Mouse (Mus musculus): ENCODE results near the gene Polr1a.

The Polr1a gene

GRCm38 (mm10) chr6:71950592-71950991 lies 41.7 kb downstream of the Polr1a start:
- 62% methylated on average over 3 of the region's 3 CpGs for WGBS

GRCm38 (mm10) chr6:71951192-71951591 lies 42.3 kb downstream of the Polr1a start:
- WGBS: 90% methylated on average over 5 of the region's 5 CpGs

DNA sequence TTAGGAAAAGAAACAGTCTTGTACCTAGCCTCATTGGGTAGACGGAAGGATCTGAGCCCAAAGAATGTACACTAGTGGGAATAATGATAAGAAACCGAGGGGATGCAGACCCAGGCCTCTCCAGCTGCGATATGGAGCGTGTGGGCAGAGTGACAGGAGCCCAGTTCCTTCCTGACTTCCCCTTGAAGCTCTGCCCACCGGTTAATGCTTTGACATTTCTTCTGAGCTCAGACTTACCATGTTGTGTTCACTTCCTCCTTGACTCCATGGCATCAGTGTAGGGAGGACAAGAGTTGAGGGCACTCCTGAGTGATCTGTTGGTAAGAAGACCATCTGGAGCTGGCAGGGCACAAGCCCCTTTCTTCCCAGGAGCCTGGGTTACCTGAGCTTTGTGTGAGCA lies 53.3 kb downstream of the Polr1a start:
- 78% methylated on average over 5 of the region's 5 CpGs for WGBS

- WGBS: 93% methylated on average over 6 of the region's 6 CpGs
Measured at GRCm38 (mm10) chr6:71962706-71963105, 53.9 kb downstream of the Polr1a start.

DNA sequence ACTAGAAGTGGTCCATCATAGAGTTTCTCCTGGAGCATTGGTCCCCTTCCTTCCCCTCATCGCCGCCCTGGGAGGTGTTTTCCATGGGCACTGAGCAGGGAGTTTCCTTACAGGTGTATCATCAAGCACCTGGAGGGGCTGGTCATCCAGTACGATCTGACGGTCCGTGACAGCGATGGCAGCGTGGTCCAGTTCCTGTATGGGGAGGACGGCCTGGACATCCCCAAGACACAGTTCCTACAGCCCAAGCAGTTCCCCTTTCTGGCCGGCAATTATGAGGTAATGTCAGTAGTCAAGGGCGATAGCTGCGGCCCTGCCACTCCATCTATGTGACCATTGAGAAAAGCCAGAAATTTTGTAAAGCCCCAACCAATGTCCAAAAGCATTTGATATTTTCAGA lies 54.7 kb downstream of the Polr1a start:
- WGBS: 97% methylated on average over 11 of the region's 11 CpGs

DNA sequence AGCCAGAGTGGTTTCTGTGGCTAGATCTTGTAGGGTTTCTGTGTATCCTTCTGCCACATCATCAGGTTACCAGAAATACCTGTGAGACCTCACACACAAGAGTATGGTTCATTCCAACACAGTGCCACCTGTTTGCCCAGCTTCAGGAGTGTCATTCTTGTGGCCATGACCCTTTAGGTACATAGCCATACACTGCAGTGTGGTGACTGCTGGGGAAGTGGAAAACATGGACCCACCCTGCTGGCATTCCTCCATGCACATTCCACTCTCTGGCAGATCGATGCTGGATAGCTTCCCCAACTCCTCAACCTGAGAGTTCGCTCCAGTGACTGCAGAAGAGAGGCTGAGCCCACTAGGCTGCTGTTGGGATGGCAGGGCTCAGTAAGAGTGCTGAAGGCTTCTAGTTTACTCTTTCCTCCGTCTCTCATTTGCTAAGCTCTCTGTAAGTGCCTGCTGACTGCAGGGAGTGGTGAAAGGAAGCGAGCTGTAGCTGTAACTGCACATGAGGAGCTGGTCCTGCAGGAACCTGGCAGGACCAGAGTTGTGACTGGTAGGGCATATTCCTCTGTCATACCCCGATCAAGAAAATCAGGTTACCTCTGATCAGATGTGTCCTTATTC lies 57.9 kb downstream of the Polr1a start:
- 80% methylated on average over 5 of the region's 5 CpGs for WGBS

DNA sequence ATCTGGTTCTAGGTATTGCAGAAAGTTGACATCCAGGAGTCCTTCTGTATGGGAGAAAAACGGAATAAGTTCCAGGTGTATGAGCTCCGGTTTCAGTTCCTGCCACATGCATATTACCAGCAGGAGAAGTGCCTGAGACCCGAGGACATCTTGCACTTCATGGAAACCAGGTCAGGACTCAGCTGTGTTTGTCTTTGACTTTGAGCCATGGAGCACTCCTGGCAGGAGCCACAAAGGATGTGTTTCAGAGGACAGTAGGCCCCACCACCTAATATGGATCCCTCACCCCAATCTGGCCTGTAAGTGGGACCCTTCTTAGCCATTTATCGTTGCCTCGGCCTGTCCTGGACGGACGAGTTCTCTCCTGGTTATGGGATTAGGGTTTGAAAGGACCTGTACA lies 59.0 kb downstream of the Polr1a start:
- WGBS: 88% methylated on average over 7 of the region's 7 CpGs

GRCm38 (mm10) chr6:71969459-71969858 lies 60.6 kb downstream of the Polr1a start:
- WGBS: 44% methylated on average over 7 of the region's 7 CpGs

- 60% methylated on average over 2 of the region's 2 CpGs for WGBS
Measured at GRCm38 (mm10) chr6:71970154-71970553, 61.3 kb downstream of the Polr1a start.

DNA sequence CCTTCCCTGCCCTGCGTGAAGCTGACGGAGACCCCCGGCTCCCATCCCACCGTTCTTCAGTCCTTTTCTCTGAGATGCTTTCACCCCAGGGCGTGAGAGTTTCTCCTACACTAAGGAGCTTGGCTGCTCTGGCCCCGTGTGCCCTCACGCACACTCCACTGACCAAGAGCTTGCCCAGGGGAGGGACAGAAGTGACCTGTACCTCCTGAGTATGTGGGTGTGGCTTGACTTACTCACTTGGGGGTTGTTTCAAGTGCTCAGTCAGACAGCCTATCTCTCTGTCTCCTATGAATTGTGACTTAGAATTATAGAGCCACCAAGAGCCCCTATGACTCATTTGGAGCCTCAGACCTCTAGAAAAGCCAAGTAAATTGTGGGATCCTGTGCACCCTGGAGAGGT lies 67.7 kb downstream of the Polr1a start:
- 94% methylated on average over 7 of the region's 7 CpGs for WGBS

DNA sequence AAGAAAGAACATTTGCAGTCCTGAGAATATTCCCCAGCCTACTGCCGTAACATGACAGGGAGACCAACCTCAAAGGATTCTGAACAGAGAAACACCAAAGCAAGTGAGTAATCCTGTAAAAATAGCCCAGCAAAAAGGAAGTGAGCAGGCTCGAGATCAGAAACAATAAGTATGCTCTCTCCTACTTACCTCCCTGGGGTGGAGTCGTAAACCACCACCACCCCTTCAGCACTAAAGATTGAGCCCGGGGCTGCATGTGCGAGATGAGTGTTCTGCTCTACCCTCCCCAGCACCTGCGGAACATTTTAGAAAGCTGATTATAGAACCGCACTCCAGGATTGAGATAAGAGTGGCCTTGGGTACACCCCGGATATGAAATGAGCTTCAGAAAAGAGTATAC lies 71.3 kb downstream of the Polr1a start:
- WGBS: 20% methylated on average over 8 of the region's 8 CpGs

DNA sequence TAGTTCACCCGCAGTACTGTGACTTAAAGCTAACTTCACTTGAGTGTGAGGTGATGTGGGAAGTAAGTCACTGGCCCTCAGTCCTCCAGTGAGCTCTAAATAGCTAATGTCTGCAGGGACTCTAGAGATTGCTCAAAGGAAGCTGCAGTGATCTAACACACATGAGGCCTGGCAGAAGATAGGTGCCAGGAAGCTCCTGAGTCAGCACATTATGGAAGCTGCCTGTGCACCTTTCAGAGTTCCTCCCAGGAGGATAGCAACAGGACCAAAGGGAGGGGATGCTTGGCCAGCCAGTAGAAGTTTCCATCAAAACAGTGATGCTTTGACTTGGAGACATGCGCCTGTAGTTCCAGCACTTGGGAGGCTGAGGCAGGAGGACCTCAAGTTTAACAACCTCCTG lies 71.7 kb downstream of the Polr1a start:
- 62% methylated on average over 2 of the region's 2 CpGs for WGBS

- WGBS: 34% methylated on average over 4 of the region's 4 CpGs
Measured at GRCm38 (mm10) chr6:71981450-71981849, 72.6 kb downstream of the Polr1a start.

DNA sequence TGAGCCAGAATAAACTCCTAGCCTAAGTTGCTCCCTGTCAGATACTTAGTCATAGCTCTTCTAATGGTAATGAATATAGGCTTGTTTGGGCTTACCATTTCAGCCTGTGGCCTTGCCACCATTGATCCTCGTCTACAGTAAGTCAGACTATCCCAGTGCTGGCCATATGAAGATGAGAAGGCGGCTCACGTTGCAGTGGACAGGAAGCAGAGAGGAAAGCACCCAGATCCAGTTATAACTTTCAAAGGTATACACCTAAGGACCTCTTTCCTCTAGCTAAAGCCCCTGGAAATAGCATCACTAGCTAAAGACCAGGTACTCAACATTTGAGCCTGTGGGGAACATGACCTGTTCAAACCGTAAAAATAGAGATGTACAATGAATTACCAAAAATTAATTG lies 77.1 kb downstream of the Polr1a start:
- WGBS: 84% methylated on average over 4 of the region's 4 CpGs

- WGBS: 89% methylated on average over 7 of the region's 7 CpGs
Measured at GRCm38 (mm10) chr6:71987546-71988248, 78.8 kb downstream of the Polr1a start.

DNA sequence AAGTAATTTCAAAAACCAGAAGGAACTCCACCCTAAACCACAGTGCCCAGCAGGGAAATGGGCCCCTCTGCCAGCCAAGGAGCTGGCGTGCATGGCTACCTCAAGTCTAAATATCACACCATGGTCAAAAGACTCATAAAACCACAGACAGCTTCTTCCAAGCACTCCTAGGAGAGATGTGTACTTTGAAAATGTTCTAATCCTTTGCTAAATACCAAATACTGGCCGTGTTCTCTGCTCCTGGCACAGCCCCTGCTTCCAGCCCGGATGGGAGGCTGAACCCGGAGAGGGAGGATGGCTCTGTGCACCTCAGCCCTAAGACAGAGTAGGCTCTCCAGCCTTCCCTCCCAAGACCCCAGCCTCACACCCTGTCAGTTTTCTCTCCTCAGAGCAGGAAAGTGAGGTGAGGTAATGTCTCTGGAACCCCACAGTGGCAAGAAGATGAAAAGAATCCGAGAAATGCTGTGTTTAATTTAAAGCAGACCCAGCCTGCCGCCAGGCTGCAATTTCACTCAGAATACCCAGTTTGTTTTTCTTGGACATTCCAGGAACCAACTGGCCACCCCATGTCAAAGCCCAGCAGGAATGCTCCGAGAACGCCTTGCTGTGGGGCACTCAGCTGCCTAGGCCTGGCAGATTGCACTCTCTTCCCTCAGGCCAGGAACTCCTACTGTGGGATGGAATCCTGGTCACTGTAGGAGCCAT lies 80.9 kb downstream of the Polr1a start:
- WGBS: 66% methylated on average over 8 of the region's 8 CpGs

GRCm38 (mm10) chr6:71990371-71990837 lies 81.6 kb downstream of the Polr1a start:
- WGBS: 82% methylated on average over 8 of the region's 8 CpGs

DNA sequence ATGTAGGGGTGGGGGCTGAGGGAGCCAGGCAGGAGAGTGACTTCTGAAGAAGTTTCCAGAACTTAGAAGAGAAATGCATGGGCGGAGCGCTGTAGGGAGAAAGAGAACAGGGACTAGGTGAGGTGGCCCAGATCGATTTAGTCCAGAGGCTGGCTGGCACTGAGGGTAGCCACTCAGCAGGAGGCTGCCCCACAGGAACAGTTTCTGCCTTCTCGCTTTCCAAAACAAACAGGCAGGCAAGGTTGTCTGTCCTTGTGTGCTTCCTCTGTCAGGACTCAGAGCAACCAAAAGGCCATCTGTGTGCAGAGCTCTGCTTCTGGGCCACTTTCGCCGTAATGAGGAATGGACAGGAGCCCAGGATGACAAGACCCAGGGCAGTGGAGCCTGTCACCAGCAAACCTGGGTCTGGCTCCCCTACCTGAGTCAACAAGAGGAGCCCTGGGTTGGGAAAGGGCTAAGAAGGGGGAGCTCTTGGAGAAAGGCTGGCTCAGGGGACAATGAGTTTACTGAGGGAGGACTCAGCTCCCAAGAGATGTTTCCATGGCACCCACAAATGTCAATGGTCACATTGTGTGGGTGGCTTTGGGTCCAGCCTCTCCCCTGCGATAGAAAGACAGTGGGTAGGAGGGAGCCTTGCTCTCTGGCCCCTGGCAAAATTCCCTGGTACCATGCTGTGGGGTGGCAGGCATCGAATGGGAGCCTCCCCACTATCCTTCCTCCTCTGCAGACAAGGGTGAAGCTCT lies 82.5 kb downstream of the Polr1a start:
- 54% methylated on average over 8 of the region's 8 CpGs for WGBS

DNA sequence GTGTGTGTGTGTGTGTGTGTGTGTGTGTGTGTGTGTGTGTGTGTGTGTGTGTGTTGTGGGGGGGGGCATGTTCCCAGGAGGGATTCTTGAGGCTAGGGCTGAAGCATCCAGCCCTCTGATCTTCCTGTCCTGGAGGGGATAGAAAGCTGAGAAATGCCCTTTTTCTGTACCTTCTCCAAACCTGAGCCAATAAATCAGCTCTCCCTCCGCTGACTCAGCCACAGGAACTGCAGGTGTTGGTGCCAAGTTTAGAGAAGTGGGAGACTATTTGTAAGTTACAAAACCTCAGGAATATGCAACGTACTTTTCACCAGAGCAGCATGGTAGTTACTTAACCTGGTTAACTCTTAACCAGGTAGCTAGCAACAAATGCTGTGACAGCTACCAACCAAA lies 83.1 kb downstream of the Polr1a start:
- 28% methylated on average over 2 of the region's 2 CpGs for WGBS

DNA sequence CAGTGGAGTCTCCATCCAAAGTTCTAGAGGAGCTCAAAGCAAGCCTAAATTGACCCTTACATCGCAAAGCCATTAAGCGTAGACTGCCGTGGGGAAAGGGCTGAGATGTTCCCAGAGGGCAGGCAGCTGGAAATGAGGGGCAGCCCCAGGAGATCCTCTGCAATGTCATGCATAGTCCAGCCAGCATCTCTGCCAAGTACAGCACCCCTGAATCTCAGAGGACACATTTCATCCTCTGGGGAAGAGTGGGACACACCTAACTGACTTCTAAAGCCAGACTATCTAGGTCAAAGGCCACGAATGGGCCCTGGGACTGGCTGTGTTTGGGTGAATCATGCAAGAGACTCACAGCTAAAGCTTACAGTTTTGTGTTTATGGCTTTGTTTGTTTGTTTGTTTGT lies 85.2 kb downstream of the Polr1a start:
- 93% methylated on average over 4 of the region's 4 CpGs for WGBS

DNA sequence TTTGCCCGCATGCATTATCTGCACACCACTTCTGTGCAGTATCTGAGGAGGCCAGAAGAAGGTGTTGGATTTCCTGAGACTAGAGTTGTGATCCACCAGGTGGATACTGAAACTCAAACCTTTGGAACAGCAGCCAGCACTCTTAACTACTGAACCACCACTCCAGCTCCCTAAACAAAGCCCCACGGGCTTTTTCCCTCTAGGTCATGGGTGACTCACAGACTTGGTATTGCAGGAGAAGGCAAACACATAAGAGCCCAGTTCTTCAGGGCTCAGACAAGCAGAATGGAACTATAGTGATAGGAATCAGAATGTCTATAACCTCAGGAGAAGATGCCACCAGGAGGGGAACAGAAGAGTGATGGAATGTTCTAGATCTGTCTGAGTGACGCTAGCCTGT lies 86.2 kb downstream of the Polr1a start:
- WGBS: 94% methylated on average over 3 of the region's 3 CpGs

DNA sequence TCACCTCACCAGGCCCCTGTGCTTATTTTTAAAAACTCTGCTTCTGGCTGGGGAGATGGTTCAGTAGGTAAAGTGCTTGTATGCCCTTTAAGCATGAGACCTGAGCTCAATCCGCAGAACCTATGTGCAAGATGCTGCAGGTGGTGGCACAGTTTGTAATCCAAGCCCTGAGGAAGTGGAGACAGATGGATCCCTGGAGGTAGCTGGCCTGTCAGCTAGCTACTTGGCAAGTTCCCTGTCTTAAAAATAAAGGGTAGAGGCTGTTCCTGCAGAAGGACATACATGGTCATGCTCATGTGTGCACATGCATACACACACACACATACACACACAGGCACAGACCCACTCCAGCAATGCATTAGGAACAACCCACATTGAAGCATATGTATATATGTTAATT lies 88.4 kb downstream of the Polr1a start:
- 44% methylated on average over 1 of the region's 1 CpGs for WGBS
